Mouse (Mus musculus) kidney, postnatal 4 days (tissue): ENCODE data around the gene Gm8653.
"Not testable (repeated sequence)": the region's sequence is repeated elsewhere in the genome, so short reads cannot be mapped to it uniquely, and the experiment has no call there.

Experiments used
- DNase-seq, 2 experiments: peaks; one replicate each; pipeline ENCODE4 v3.0.0; 2021; ENCODE audit warnings: mixed read lengths in 2 of 2

Gm8653 gene

DNA sequence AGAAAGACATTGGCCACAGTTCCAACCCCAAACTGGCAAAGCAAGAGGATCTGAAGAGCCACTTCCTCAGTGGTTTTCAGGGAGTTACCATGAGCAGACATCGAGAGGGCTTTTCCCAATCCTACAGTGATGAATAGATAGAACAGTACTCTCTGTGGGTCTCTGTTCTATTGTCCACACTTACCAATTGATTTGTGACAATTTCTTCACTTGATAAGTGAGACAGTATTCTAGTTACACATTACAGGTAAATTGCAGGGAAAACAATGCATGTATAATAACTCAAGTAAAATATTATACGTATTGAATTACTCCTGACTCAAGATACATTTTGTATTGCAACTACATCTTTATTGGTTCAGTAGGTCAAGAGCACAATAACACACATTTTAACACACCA, at the start of gene Gm8653:
Gene Gm8653, minus strand, starts transcription at position 101 of the 400 bp plus-strand sequence.
- not testable (repeated sequence) for DNase-seq

DNA sequence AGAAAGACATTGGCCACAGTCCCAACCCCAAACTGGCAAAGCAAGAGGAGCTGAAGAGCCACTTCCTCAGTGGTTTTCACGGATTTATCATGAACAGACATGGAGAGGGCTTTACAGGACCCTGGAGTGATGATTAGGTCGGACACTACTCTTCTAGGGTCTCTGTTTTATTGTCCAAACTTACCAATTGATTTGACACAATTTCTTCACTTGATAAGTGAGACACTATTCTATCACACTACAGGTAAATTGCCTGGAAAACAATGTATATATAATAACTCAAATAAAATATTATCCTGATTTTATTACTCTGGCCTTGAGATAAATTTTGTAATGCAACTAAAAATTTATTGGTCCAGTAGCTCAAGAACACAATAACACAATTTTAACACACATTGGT, 28.3 kb upstream of the Gm8653 start, which contains the start of gene Gm8453:
Gene Gm8453, minus strand, starts transcription at position 101 of the 400 bp plus-strand sequence.
- DNase-seq = not testable (repeated sequence)

DNA sequence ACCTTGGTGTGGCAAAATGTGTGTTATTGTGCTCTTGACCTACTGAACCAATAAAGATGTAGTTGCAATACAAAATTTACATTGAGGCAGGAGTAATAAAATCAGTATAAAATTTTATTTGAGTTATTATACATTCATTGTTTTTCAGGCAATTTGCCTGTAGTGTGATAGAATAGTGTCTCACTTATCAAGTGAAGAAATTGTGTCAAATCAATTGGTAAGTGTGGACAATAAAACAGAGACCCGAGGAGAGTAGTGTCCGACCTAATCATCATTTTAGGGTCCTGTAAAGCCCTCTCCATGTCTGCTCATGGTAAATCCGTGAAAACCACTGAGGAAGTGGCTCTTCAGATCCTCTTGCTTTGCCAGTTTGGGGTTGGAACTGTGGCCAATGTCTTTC, 12.0 kb downstream of the Gm8653 start, which contains the start of gene Vmn1r143:
Gene Vmn1r143, plus strand, starts transcription at position 301 of the 400 bp plus-strand sequence.
- not testable (repeated sequence) for DNase-seq

DNA sequence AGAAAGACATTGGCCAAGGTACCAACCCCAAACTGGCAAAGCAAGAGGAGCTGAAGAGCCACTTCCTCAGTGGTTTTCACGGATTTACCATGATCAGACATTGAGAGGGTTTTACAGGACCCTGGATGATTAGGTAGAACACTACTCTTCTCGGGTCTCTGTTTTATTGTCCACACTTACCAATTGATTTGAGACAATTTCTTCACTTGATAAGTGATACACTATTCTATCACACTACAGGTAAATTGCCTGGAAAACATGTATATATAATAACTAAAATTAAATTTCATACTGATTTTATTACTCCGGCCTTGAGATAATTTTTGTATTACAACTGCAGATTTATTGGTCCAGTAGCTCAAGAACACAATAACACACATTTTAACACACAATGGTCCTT, 37.1 kb downstream of the Gm8653 start, which contains the start of gene Vmn1r142:
Gene Vmn1r142, minus strand, starts transcription at position 101 of the 400 bp plus-strand sequence.
- DNase-seq = not testable (repeated sequence)
